Mouse (Mus musculus): Measurements from ENCODE around the gene Rai1. TPM values are rescaled to one million over a fixed set of nuclear protein-coding genes. Genes with fewer than 3 reads are reported as not detected.

The Rai1 gene
- total and polyA plus RNA-seq, 3 experiments = 26.3 to 101 (median 56.7) TPM

DNA sequence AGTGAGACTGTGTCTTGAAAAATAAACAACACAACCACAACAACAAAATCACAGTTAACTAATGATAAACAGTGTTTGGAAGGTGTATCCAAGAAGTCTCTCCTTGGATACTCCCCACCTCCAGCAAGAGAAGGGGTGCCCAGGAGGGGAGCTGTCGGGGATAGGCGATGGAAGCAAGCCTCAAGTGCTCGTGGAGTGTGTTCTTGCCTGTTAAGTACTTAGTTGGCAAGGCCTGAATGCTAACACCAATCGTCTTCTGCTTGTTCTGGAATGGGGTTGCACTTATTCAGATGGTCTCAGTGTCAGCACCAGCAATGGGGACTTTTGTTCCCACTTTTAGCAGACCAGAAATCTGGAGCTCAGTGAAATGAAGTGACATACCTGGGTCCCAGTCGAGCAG, 43.8 kb downstream of the Rai1 start:
- Histone ChIP-seq H3K9me3 (replicated peaks; ENCODE audit: insufficient read depth, low read length) (no peaks in the 10 kb centered on the region), H3K36me3 (ENCODE audit: control insufficient read depth in 1 of 2, insufficient read depth in 2 of 2, low read length in 2 of 2) (peaks cover 0 to 30% of the 10 kb centered on the region in 2 experiments; a peak in 3 of 4 replicates), H3K4me1 (ENCODE audit: control insufficient read depth in 1 of 2, insufficient read depth in 2 of 2, low read length in 2 of 2) (peaks cover 0 to 5% of the 10 kb centered on the region in 2 experiments; a peak in 2 of 4 replicates), H3K79me2 (ENCODE audit: control insufficient read depth, insufficient read depth, low read length, poor library complexity) (no peaks in the 10 kb centered on the region), H3K9ac (ENCODE audit: control insufficient read depth, low read depth, low read length, poor library complexity, severe bottlenecking) (no peak overlapping the region), H3K27me3 (ENCODE audit: control insufficient read depth in 1 of 2, insufficient read depth in 2 of 2, low read length in 2 of 2) (no peaks in the 10 kb centered on the region), H3K4me3 (ENCODE audit: control insufficient read depth in 1 of 2, insufficient read depth in 1 of 2, low read depth in 2 of 2, low read length in 2 of 2) (no peak overlapping the region), H3K27ac (ENCODE audit: control insufficient read depth, low read depth, low read length) (no peak overlapping the region)
- TF ChIP-seq ELF1 (IDR thresholded peaks at IDR 0.05; ENCODE audit: low read depth, low read length) (no peak), TAL1 (IDR thresholded peaks at IDR 0.05; ENCODE audit: low read length) (no peak), SIN3A (IDR thresholded peaks at IDR 0.05; ENCODE audit: low read length) (no peak), ZNF384 (IDR thresholded peaks at IDR 0.05; ENCODE audit: low read depth, low read length) (no peak), MYC (IDR thresholded peaks at IDR 0.05; ENCODE audit: low read depth, low read length) (no peak), CHD1 (IDR thresholded peaks at IDR 0.05; ENCODE audit: low read depth, low read length) (no peak), MYB (IDR thresholded peaks at IDR 0.05; ENCODE audit: low read depth, low read length) (no peak), USF2 (IDR thresholded peaks at IDR 0.05; ENCODE audit: borderline replicate concordance in 1 of 2, insufficient read depth in 1 of 2, low read depth in 1 of 2, low read length in 2 of 2) (no peak), MAZ (IDR thresholded peaks at IDR 0.05; ENCODE audit: low read depth, low read length) (no peak), KAT2A (conservative IDR thresholded peaks at IDR 0.05; ENCODE audit: low read depth, low read length) (no peak), TCF12 (IDR thresholded peaks at IDR 0.05; ENCODE audit: low read depth, low read length) (no peak), ZKSCAN1 (IDR thresholded peaks at IDR 0.05; ENCODE audit: low read depth, low read length) (no peak), EP300 (IDR thresholded peaks at IDR 0.05; ENCODE audit: low read depth in 1 of 2, low read length in 2 of 2) (no peak), RCOR1 (IDR thresholded peaks at IDR 0.05; ENCODE audit: low read depth, low read length) (no peak), GABPA (IDR thresholded peaks at IDR 0.05; ENCODE audit: low read depth, low read length) (no peak), POLR2A (IDR thresholded peaks at IDR 0.05; ENCODE audit: control insufficient read depth in 1 of 2, insufficient read depth in 1 of 2, low read depth in 1 of 2, low read length in 2 of 2, poor library complexity in 1 of 2) (no peak), BHLHE40 (IDR thresholded peaks at IDR 0.05; ENCODE audit: borderline replicate concordance, low read depth, low read length) (no peak), NELFE (IDR thresholded peaks at IDR 0.05; ENCODE audit: low read depth, low read length) (no peak)
- DNase-seq (ENCODE audit: low read depth, low spot score) = no peak

DNA sequence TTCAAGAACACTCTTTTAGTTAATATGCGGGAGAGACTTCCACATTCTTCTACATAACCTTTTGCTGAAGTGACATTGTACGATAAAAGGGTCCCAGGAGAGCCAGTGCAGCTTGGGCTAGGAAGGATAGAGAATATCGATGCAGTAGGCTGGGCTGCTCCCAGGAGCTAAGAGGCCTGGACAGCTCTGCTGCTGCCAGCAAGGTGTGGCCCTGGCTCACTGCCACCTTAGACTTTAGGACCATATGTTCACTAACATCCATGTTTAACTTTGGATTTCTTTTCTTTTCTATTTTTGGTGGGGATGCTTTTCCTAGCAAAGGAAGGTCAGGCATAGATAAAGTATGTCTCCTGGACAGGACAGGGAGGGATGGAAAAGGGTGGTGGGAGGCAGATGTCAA, 44.3 kb downstream of the Rai1 start:
- Histone ChIP-seq H3K79me2 (ENCODE audit: control insufficient read depth, insufficient read depth, low read length, poor library complexity) (no peaks in the 10 kb centered on the region), H3K4me3 (ENCODE audit: control insufficient read depth in 1 of 2, insufficient read depth in 1 of 2, low read depth in 2 of 2, low read length in 2 of 2) (no peak overlapping the region), H3K9me3 (replicated peaks; ENCODE audit: insufficient read depth, low read length) (no peaks in the 10 kb centered on the region), H3K4me1 (ENCODE audit: control insufficient read depth in 1 of 2, insufficient read depth in 2 of 2, low read length in 2 of 2) (peaks cover 0 to 5% of the 10 kb centered on the region in 2 experiments; a peak in 2 of 4 replicates), H3K27me3 (ENCODE audit: control insufficient read depth in 1 of 2, insufficient read depth in 2 of 2, low read length in 2 of 2) (no peaks in the 10 kb centered on the region), H3K9ac (ENCODE audit: control insufficient read depth, low read depth, low read length, poor library complexity, severe bottlenecking) (no peak overlapping the region), H3K27ac (ENCODE audit: control insufficient read depth, low read depth, low read length) (no peak overlapping the region), H3K36me3 (ENCODE audit: control insufficient read depth in 1 of 2, insufficient read depth in 2 of 2, low read length in 2 of 2) (peaks cover 0 to 29% of the 10 kb centered on the region in 2 experiments; a peak in 3 of 4 replicates)
- TF ChIP-seq POLR2A (IDR thresholded peaks at IDR 0.05; ENCODE audit: control insufficient read depth in 1 of 2, insufficient read depth in 1 of 2, low read depth in 1 of 2, low read length in 2 of 2, poor library complexity in 1 of 2) = no peak
- TF ChIP-seq GABPA (IDR thresholded peaks at IDR 0.05; ENCODE audit: low read depth, low read length) = no peak
- TF ChIP-seq NRF1 (IDR thresholded peaks at IDR 0.05; ENCODE audit: insufficient read depth, low read depth, low read length, poor library complexity, severe bottlenecking) = no peak
- TF ChIP-seq CHD1 (IDR thresholded peaks at IDR 0.05; ENCODE audit: low read depth, low read length) = no peak
- no peak for TF ChIP-seq ZKSCAN1 (IDR thresholded peaks at IDR 0.05; ENCODE audit: low read depth, low read length)
- no peak for TF ChIP-seq POLR2AphosphoS2 (IDR thresholded peaks at IDR 0.05; ENCODE audit: low read length)
- TF ChIP-seq MYC (IDR thresholded peaks at IDR 0.05; ENCODE audit: low read depth, low read length) = no peak
- TF ChIP-seq MAZ (IDR thresholded peaks at IDR 0.05; ENCODE audit: low read depth, low read length) = no peak
- no peak for TF ChIP-seq RCOR1 (IDR thresholded peaks at IDR 0.05; ENCODE audit: low read depth, low read length)
- no peak for TF ChIP-seq E2F4 (IDR thresholded peaks at IDR 0.05; ENCODE audit: borderline replicate concordance, low read depth, low read length)
- TF ChIP-seq NELFE (IDR thresholded peaks at IDR 0.05; ENCODE audit: low read depth, low read length) = no peak
- TF ChIP-seq MAFK (IDR thresholded peaks at IDR 0.05; ENCODE audit: borderline replicate concordance, low read depth, low read length) = no peak
- no peak for TF ChIP-seq CTCF (IDR thresholded peaks at IDR 0.05 in 2 of 3, conservative IDR thresholded peaks at IDR 0.05 in 1 of 3; ENCODE audit: control insufficient read depth in 1 of 3, insufficient read depth in 1 of 3, low read depth in 2 of 3, low read length in 3 of 3, poor library complexity in 1 of 3, severe bottlenecking in 1 of 3)
- TF ChIP-seq MEF2A (IDR thresholded peaks at IDR 0.05; ENCODE audit: extremely low read depth, insufficient replicate concordance, low read depth, low read length, poor library complexity, severe bottlenecking) = no peak
- no peak for TF ChIP-seq BHLHE40 (IDR thresholded peaks at IDR 0.05; ENCODE audit: borderline replicate concordance, low read depth, low read length)
- TF ChIP-seq ZMIZ1 (IDR thresholded peaks at IDR 0.05; ENCODE audit: low read depth, low read length) = no peak
- TF ChIP-seq ELF1 (IDR thresholded peaks at IDR 0.05; ENCODE audit: low read depth, low read length) = no peak
- no peak for TF ChIP-seq USF1 (IDR thresholded peaks at IDR 0.05; ENCODE audit: low read depth, low read length)
- TF ChIP-seq RAD21 (IDR thresholded peaks at IDR 0.05; ENCODE audit: low read depth, low read length) = no peak
- DNase-seq (ENCODE audit: low read depth, low spot score) = no peak

Data from MEL (cell line).